Mouse (Mus musculus): ENCODE data around the gene Scube2. TPM values are rescaled to one million over a fixed set of nuclear protein-coding genes. Genes with fewer than 3 reads are reported as not detected.
A peak's percentile ranks its signal among the peaks of the same experiment; 100 is the strongest.

The Scube2 gene
- total and polyA plus RNA-seq, 3 experiments: 0.27 to 0.67 TPM; not detected in 1

DNA sequence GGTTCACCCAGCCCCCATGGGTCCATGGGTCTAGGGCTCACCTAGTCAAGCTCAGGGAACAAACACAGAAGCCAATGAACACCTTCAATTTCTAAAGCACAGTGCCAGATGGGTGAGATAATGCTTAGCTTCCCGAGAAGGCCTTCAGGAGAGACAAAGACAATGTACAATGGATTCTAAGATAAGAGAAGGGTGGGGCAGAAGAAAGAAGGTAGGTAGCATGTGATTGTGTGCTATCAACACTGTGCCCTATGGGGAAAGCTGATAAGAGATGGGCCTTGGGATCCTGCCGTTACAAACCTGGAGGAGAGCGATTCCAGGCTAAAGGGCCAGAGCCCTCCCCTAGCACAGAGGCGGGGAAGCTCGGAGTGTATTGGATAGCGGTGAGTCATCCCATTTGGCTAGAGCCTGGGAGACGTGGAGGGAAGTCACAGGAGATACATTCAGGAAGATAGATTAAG is 12.7 kb downstream of the Scube2 start (continued):
- TF ChIP-seq TAL1 (IDR thresholded peaks at IDR 0.05; ENCODE audit: low read length) (peak; percentile 80), EP300 (IDR thresholded peaks at IDR 0.05; ENCODE audit: low read depth in 1 of 2, low read length in 2 of 2) (peak; percentile 96 to 98)

DNA sequence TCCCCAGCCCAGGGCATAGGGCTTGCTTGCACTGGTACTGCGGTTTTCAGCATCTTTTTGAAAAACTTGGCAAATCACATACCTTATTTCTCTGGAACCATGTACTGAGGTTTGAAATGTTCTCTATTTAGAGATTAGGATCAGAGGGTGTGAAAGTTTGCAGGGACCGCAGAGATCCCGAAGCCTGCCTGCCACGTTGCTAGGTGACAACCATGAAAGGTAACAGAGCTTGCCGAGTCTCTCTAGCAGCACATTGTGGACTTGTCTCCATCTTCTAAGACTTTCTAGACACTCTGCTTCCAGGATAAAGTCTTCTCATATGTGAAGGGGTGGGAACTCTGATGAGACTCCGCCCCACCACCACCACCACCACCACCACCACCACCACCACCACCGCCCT is 13.5 kb downstream of the Scube2 start:
- H3K79me2 ChIP-seq (ENCODE audit: control insufficient read depth, insufficient read depth, low read length, poor library complexity): no peaks in the 10 kb centered on the region; the same call in 1 of the 2 replicates
- TF ChIP-seq POLR2A (IDR thresholded peaks at IDR 0.05; ENCODE audit: control insufficient read depth in 1 of 2, insufficient read depth in 1 of 2, low read depth in 1 of 2, low read length in 2 of 2, poor library complexity in 1 of 2) (no peak), MAZ (IDR thresholded peaks at IDR 0.05; ENCODE audit: low read depth, low read length) (no peak), GABPA (IDR thresholded peaks at IDR 0.05; ENCODE audit: low read depth, low read length) (no peak), NRF1 (IDR thresholded peaks at IDR 0.05; ENCODE audit: insufficient read depth, low read depth, low read length, poor library complexity, severe bottlenecking) (no peak), E2F4 (IDR thresholded peaks at IDR 0.05; ENCODE audit: borderline replicate concordance, low read depth, low read length) (no peak), SMC3 (IDR thresholded peaks at IDR 0.05; ENCODE audit: low read depth, low read length) (no peak), UBTF (IDR thresholded peaks at IDR 0.05; ENCODE audit: borderline replicate concordance, insufficient read depth, low read depth, low read length) (no peak), KAT2A (conservative IDR thresholded peaks at IDR 0.05; ENCODE audit: low read depth, low read length) (no peak), NELFE (IDR thresholded peaks at IDR 0.05; ENCODE audit: low read depth, low read length) (no peak), TBP (IDR thresholded peaks at IDR 0.05; ENCODE audit: low read depth, low read length) (no peak), MYB (IDR thresholded peaks at IDR 0.05; ENCODE audit: low read depth, low read length) (no peak), USF2 (IDR thresholded peaks at IDR 0.05; ENCODE audit: borderline replicate concordance in 1 of 2, insufficient read depth in 1 of 2, low read depth in 1 of 2, low read length in 2 of 2) (no peak), CTCF (IDR thresholded peaks at IDR 0.05 in 2 of 3, conservative IDR thresholded peaks at IDR 0.05 in 1 of 3; ENCODE audit: control insufficient read depth in 1 of 3, insufficient read depth in 1 of 3, low read depth in 2 of 3, low read length in 3 of 3, poor library complexity in 1 of 3, severe bottlenecking in 1 of 3) (no peak), SIN3A (IDR thresholded peaks at IDR 0.05; ENCODE audit: low read length) (no peak), TCF12 (IDR thresholded peaks at IDR 0.05; ENCODE audit: low read depth, low read length) (no peak), POLR2AphosphoS5 (IDR thresholded peaks at IDR 0.05; ENCODE audit: borderline replicate concordance, low read depth, low read length) (no peak)

DNA sequence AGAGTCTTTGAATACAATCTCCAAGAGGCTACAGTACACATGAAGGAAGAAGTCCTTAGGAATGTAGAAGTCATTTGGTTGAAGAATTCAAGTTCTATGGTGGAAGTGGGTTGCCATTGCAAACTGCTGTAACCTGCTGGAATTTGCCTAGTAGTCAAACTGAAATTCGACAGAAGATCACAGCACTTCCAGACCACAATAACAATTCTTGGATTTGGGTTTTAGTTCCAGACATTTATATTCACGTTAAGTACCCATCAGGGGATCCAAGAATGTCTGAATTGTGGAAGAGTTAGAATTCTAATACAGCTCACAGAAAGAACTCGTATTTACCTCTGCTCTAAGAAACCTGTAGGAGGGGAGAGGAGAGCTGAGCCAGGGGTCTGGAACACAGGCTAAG is 14.9 kb downstream of the Scube2 start:
- no peaks in the 10 kb centered on the region for H3K27me3 ChIP-seq (ENCODE audit: control insufficient read depth in 1 of 2, insufficient read depth in 2 of 2, low read length in 2 of 2)
- no peak overlapping the region for H3K27ac ChIP-seq (ENCODE audit: control insufficient read depth, low read depth, low read length)
- no peaks in the 10 kb centered on the region for H3K9me3 ChIP-seq (replicated peaks; ENCODE audit: insufficient read depth, low read length)
- no peak for TF ChIP-seq E2F4 (IDR thresholded peaks at IDR 0.05; ENCODE audit: borderline replicate concordance, low read depth, low read length)
- no peak for TF ChIP-seq CTCF (IDR thresholded peaks at IDR 0.05 in 2 of 3, conservative IDR thresholded peaks at IDR 0.05 in 1 of 3; ENCODE audit: control insufficient read depth in 1 of 3, insufficient read depth in 1 of 3, low read depth in 2 of 3, low read length in 3 of 3, poor library complexity in 1 of 3, severe bottlenecking in 1 of 3)
- no peak for TF ChIP-seq RAD21 (IDR thresholded peaks at IDR 0.05; ENCODE audit: low read depth, low read length)
- no peak for TF ChIP-seq MAFK (IDR thresholded peaks at IDR 0.05; ENCODE audit: borderline replicate concordance, low read depth, low read length)
- TF ChIP-seq MXI1 (IDR thresholded peaks at IDR 0.05; ENCODE audit: low read depth, low read length): no peak
- no peak for TF ChIP-seq MEF2A (IDR thresholded peaks at IDR 0.05; ENCODE audit: extremely low read depth, insufficient replicate concordance, low read depth, low read length, poor library complexity, severe bottlenecking)
- peaks cover 22 to 44% of the 10 kb centered on the region in 2 experiments for H3K4me1 ChIP-seq (ENCODE audit: control insufficient read depth in 1 of 2, insufficient read depth in 2 of 2, low read length in 2 of 2)
- H3K36me3 ChIP-seq (ENCODE audit: control insufficient read depth in 1 of 2, insufficient read depth in 2 of 2, low read length in 2 of 2): peaks cover 0 to 33% of the 10 kb centered on the region in 2 experiments; a peak in 2 of 4 replicates
- H3K79me2 ChIP-seq (ENCODE audit: control insufficient read depth, insufficient read depth, low read length, poor library complexity): no peaks in the 10 kb centered on the region; the same call in 1 of the 2 replicates
- DNase-seq (ENCODE audit: low read depth, low spot score): no peak
- H3K4me3 ChIP-seq (ENCODE audit: control insufficient read depth in 1 of 2, insufficient read depth in 1 of 2, low read depth in 2 of 2, low read length in 2 of 2): no peak overlapping the region
- H3K9ac ChIP-seq (ENCODE audit: control insufficient read depth, low read depth, low read length, poor library complexity, severe bottlenecking): no peak overlapping the region

More for the DNA sequence above, 13.5 kb downstream of the Scube2 start:
- Histone ChIP-seq H3K27ac (ENCODE audit: control insufficient read depth, low read depth, low read length) (peak overlapping the region; percentile 84), H3K4me3 (ENCODE audit: control insufficient read depth in 1 of 2, insufficient read depth in 1 of 2, low read depth in 2 of 2, low read length in 2 of 2) (no peak overlapping the region), H3K36me3 (ENCODE audit: control insufficient read depth in 1 of 2, insufficient read depth in 2 of 2, low read length in 2 of 2) (peaks cover 0 to 33% of the 10 kb centered on the region in 2 experiments; a peak in 2 of 4 replicates), H3K9me3 (replicated peaks; ENCODE audit: insufficient read depth, low read length) (no peaks in the 10 kb centered on the region), H3K9ac (ENCODE audit: control insufficient read depth, low read depth, low read length, poor library complexity, severe bottlenecking) (no peak overlapping the region), H3K27me3 (ENCODE audit: control insufficient read depth in 1 of 2, insufficient read depth in 2 of 2, low read length in 2 of 2) (no peaks in the 10 kb centered on the region), H3K4me1 (ENCODE audit: control insufficient read depth in 1 of 2, insufficient read depth in 2 of 2, low read length in 2 of 2) (peaks cover 22 to 47% of the 10 kb centered on the region in 2 experiments)
- no peak for DNase-seq (ENCODE audit: low read depth, low spot score)
